Mouse (Mus musculus) forebrain, embryonic 14.5 days (tissue): ENCODE measurements around the gene Rbfox3. TPM values are rescaled to one million over a fixed set of nuclear protein-coding genes. Genes with fewer than 3 reads are reported as not detected.

Source experiments
- ATAC-seq: fragments of 200-750 bp; cut with Nextera tagmentation; 2 replicates; pipeline ENCODE4 v1.8.0; 2017; ENCODE audit warnings: mild to moderate bottlenecking, moderate library complexity
- DNase-seq: peaks from one replicate; pipeline ENCODE4 v3.0.0-alpha.2; 2015; ENCODE audit warnings: low spot score
- H3K27ac ChIP-seq: fragments of 300-500 bp; sonication (generic); 2 replicates; pipeline ENCODE4 v1.5.1; 2014; ENCODE audit warnings: low read depth, mild to moderate bottlenecking, control low read depth, low read length, moderate library complexity
- H3K27me3 ChIP-seq: fragments of 300-500 bp; sonication (generic); replicated peaks from 2 replicates; pipeline ENCODE4 v1.6.1; 2014; ENCODE audit warnings: low read length, control low read depth, mixed read lengths; ENCODE audit not compliant: control insufficient read depth, insufficient read depth
- H3K36me3 ChIP-seq: fragments of 300-500 bp; sonication (generic); 2 replicates; pipeline ENCODE4 v1.6.1; 2014; ENCODE audit warnings: low read length, control low read depth; ENCODE audit not compliant: control insufficient read depth, insufficient read depth
- H3K4me1 ChIP-seq: fragments of 300-500 bp; sonication (generic); 2 replicates; pipeline ENCODE4 v1.6.1; 2014; ENCODE audit warnings: antibody characterized with exemption, low read length, control low read depth; ENCODE audit not compliant: control insufficient read depth, insufficient read depth
- H3K4me2 ChIP-seq: fragments of 300-500 bp; sonication (generic); 2 replicates; pipeline ENCODE4 v1.6.1; 2014; ENCODE audit warnings: mild to moderate bottlenecking, control low read depth, low read length
- H3K4me3 ChIP-seq: fragments of 300-500 bp; sonication (generic); 2 replicates; pipeline ENCODE4 v1.5.1; 2014; ENCODE audit warnings: low read depth, low read length, control low read depth
- H3K9ac ChIP-seq: fragments of 300-500 bp; sonication (generic); 2 replicates; pipeline ENCODE4 v1.6.1; 2014; ENCODE audit warnings: mild to moderate bottlenecking, low read length, control low read depth, moderate library complexity
- H3K9me3 ChIP-seq: fragments of 300-500 bp; sonication (generic); replicated peaks from 2 replicates; pipeline ENCODE4 v1.6.1; 2016; ENCODE audit warnings: low read length, control low read depth, mixed read lengths; ENCODE audit not compliant: control insufficient read depth
- WGBS: fragments of 180-500 bp; shearing (Covaris S2); extraction: QIAGEN DNeasy Blood & Tissue Kit; methylation state at CpG from one replicate; pipeline ENCODE4 v1.1.7; 2014; 5-methylcytosine and 5-hydroxymethylcytosine counted together
- polyA plus RNA-seq: library from polyadenylated mRNA; unstranded; fragments of >200 nt; fragmentation: Nextera tagmentation; extraction: Ambion mirVana; gene quantifications from 2 replicates; pipeline ENCODE4 v1.2.1, GENCODE M21; 2014

The Rbfox3 gene
- polyA plus RNA-seq, 1 experiment from 2014 or later = 28.2 TPM

DNA sequence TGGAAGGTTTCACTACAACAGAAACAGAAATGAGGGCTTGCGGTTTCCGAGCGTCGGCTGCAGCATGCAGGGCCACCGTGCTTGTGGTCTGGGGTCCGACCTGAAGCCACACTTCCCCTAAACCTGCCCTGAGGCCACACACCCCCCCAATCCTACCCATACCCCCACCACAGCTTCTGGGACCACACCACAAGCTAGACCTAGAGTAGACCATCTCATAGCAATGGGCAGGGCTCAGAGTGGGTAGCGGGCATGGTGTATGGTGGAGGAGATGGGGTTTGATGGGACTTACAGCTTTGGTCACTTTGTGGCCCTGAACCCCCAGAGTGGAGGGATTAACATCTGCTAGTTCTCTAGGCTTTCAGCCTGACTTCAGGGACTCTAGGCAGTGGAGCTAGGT lies 420.2 kb downstream of the Rbfox3 start:
- Histone ChIP-seq H3K36me3 (peaks cover 5% of the 10 kb centered on the region; the same call in 1 of the 2 replicates), H3K27ac (no peak overlapping the region), H3K9me3 (no peaks in the 10 kb centered on the region), H3K4me2 (no peak overlapping the region), H3K4me1 (no peaks in the 10 kb centered on the region), H3K4me3 (no peak overlapping the region), H3K27me3 (no peaks in the 10 kb centered on the region), H3K9ac (no peak overlapping the region)
- 91% methylated on average over 7 of the region's 7 CpGs for WGBS
- DNase-seq (no peak), ATAC-seq (no peak)

DNA sequence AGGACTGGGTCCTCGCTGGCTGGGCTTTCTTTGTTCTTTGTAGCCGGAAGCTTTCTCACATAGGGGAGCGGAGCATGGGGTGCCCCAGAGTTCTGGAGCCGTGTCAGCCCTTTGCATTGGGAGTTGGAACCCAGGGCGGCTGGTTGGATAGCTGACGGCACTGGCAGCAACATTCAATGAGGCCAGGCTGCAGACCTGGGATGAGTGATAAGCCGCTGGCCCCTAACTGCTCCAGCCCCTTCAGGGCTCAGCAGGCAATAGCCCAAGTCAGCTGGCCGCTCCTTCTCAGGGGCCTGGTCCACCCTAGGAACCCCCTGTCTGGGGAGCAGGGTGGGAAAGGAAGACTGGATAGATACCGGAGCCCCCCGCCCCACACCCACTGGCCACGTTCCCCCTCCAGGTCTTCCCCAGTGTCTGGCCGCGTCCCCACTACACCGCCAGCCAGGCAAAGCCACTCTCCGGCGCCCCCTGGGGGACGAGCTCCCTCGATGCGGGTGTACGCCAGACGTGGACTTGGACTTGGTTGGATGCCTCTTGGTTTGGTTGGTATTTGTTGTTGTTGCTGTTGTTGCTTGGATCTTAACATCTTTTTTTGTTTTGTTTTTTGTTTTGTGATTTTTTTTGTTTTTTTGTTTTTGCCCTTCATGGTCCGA lies 420.7 kb downstream of the Rbfox3 start:
- H3K4me1 ChIP-seq = no peaks in the 10 kb centered on the region
- no peaks in the 10 kb centered on the region for H3K27me3 ChIP-seq
- H3K9ac ChIP-seq = 0 out of 2 replicates have a peak overlapping the region, but pooled peaks have one; percentile 13
- H3K27ac ChIP-seq = no peak overlapping the region
- WGBS = 22% methylated on average over 22 of the region's 22 CpGs
- peak; percentile 64 for ATAC-seq
- no peaks in the 10 kb centered on the region for H3K9me3 ChIP-seq
- H3K36me3 ChIP-seq = peaks cover 8% of the 10 kb centered on the region; the same call in 1 of the 2 replicates
- DNase-seq = peak; percentile 58
- H3K4me3 ChIP-seq = no peak overlapping the region
- 0 out of 2 replicates have a peak overlapping the region, but pooled peaks have one; percentile 14 for H3K4me2 ChIP-seq

DNA sequence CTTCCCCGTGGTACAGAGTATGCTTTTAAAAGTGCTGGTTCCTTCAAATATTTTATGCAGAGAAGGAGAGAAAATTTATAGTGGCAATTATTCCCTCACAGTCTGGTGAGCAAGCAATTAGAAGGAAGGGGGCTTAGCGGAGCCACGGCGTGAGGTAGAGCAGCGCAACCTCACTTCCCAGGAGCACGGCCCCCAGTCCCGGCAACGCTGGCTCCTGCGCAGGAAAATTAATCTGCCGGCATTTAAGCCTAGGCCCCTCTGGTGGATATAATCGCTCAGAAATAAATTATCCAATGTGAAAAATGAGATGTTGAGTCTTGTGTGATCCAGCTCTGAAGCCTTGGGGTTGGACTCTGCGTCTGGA lies 422.5 kb downstream of the Rbfox3 start:
- H3K4me1 ChIP-seq = no peaks in the 10 kb centered on the region
- DNase-seq = no peak
- peaks cover 10% of the 10 kb centered on the region; the same call in 1 of the 2 replicates for H3K36me3 ChIP-seq
- no peak overlapping the region for H3K4me2 ChIP-seq
- H3K9ac ChIP-seq = no peak overlapping the region
- no peaks in the 10 kb centered on the region for H3K9me3 ChIP-seq
- no peak overlapping the region for H3K27ac ChIP-seq
- 70% methylated on average over 12 of the region's 12 CpGs for WGBS
- no peaks in the 10 kb centered on the region for H3K27me3 ChIP-seq
- no peak for ATAC-seq
- H3K4me3 ChIP-seq = no peak overlapping the region

DNA sequence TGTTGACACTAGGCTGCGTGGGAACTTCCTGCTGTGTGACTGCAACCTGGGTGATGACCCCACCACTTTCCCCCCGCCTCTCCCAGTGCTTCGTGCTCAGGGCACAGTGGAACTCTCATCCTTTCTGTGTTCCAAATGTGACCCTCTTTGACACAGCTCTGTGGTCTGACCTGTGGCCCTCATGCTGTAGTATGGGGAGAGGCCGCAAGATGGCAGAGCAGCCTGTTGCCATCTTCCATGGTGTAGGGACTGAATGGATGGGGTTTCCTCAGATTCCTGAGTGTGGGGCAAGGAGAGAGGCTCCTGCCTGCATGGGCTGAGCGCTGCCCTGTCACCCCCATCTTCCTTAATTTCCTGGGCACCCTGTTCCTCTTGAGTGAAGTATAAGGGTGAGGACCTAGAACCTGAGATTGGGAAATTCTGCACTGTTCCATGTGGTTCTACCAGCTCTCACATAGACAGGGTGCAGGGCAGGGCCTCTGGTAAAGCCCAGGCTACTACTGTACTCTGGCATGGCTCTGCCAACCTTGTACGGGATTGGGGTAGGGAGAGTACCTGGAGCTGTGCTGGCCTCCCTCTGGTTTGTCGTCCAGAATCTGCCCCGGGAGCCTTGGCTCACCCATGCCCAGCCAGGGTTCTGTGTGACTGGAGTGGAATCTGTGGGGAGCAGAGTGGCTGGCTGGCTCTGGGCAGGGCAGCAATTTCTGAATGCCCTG lies 423.0 kb downstream of the Rbfox3 start:
- DNase-seq (no peak), ATAC-seq (no peak)
- H3K36me3 ChIP-seq = peaks cover 10% of the 10 kb centered on the region; the same call in 1 of the 2 replicates
- no peak overlapping the region for H3K4me2 ChIP-seq
- H3K9me3 ChIP-seq = no peaks in the 10 kb centered on the region
- H3K27ac ChIP-seq = no peak overlapping the region
- no peak overlapping the region for H3K4me3 ChIP-seq
- 69% methylated on average over 8 of the region's 8 CpGs for WGBS
- H3K9ac ChIP-seq = no peak overlapping the region
- H3K4me1 ChIP-seq = no peaks in the 10 kb centered on the region
- H3K27me3 ChIP-seq = no peaks in the 10 kb centered on the region

DNA sequence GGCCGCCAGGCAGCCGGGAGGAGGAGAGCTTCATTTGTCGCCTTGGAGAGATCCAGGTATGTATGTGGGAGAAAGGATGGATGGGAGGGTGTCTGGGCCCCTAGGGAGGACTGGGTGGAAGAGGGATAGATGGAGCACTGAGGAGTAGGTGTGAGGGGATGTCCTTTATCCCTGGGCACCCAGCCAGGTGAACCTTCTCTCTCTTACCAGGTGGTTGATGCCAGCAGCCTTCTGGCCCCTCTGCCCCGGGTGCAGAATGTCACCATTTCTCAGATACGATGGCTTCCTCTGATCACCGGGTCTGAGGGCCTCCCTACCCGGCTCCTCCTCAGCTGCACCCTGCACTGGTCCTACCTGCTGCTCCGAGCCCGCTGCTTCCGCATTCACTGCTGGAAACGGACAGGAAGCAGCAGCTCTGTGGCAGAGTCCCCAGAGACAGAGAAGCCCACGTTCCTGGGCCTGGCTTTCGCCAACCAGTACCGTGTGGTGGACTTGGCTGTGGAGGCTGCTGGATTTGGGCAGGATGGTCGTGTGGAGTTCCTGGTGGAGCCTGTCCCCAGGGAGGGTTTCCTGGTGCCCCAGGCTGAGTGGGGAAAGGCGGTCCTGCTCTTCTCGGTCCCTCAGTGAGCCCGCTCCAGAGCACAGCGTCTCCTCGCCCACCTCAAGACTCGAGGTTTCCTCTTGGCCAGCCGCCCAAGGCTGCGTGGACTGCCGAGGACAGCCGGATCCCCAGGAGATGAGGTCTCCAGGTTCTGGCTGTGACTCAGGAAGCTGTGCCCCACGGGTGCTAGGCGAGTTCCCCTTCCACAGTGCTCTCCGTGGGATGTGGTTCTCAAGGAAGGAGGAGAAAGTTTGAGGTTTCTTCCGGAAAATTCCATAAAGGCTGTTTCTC lies 424.3 kb downstream of the Rbfox3 start:
- H3K27ac ChIP-seq = no peak overlapping the region

DNA sequence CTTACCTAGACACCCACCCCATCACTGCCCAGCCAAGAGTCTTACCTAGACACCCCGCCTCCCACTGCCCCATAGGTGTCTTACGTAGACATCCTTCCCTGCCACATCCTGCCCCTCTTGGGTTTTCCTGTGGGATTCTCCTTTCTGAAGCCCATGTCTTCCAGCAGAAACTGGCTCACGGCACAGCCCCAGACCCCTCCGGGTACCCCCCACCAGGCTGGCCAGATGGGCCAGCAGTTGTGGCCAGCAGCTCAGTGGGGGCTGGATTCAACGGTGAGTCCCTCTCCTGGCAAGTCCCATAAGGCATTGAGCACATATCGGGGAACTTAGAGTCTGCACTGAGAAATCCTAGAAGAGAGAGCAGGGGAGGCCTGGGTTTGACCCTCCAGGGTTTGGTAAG lies 425.1 kb downstream of the Rbfox3 start:
- Histone ChIP-seq H3K4me3 (no peak overlapping the region), H3K4me2 (no peak overlapping the region), H3K27ac (no peak overlapping the region), H3K27me3 (no peaks in the 10 kb centered on the region), H3K9ac (no peak overlapping the region), H3K4me1 (no peaks in the 10 kb centered on the region), H3K36me3 (peaks cover 10% of the 10 kb centered on the region; the same call in 1 of the 2 replicates), H3K9me3 (no peaks in the 10 kb centered on the region)
- DNase-seq (no peak), ATAC-seq (no peak)
- WGBS = 93% methylated on average over 6 of the region's 6 CpGs

More for the DNA sequence above, 424.3 kb downstream of the Rbfox3 start:
- H3K9me3 ChIP-seq = no peaks in the 10 kb centered on the region
- DNase-seq (no peak), ATAC-seq (no peak)
- no peaks in the 10 kb centered on the region for H3K4me1 ChIP-seq
- H3K36me3 ChIP-seq = peaks cover 10% of the 10 kb centered on the region; the same call in 1 of the 2 replicates
- H3K4me2 ChIP-seq = no peak overlapping the region
- no peak overlapping the region for H3K9ac ChIP-seq
- H3K27me3 ChIP-seq = no peaks in the 10 kb centered on the region
- WGBS = 86% methylated on average over 29 of the region's 29 CpGs
- H3K4me3 ChIP-seq = no peak overlapping the region

DNA sequence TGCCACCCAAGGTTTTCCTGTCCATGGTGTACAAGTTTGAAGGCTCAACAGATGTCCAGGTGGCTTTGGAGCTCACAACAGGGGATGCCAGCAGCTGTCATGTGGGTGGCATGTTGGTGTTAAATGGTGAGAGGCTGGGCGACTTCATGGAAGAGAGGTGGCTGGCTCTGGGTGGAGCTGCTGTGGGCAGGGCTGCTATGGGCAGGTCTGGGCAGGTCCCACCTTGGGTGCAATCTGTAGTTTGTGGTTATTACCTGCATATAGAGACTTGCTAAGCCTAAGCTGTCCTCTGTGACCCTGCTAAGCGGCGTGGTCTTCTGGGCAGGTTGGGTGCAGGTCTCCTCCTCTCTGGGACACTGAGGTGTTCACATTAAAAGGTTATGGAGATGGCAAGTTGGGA lies 425.6 kb downstream of the Rbfox3 start:
- H3K4me3 ChIP-seq = no peak overlapping the region
- H3K4me2 ChIP-seq = no peak overlapping the region
- H3K9me3 ChIP-seq = no peaks in the 10 kb centered on the region
- DNase-seq (no peak), ATAC-seq (no peak)
- H3K9ac ChIP-seq = no peak overlapping the region
- no peaks in the 10 kb centered on the region for H3K4me1 ChIP-seq
- H3K27me3 ChIP-seq = no peaks in the 10 kb centered on the region
- peaks cover 10% of the 10 kb centered on the region; the same call in 1 of the 2 replicates for H3K36me3 ChIP-seq
- no peak overlapping the region for H3K27ac ChIP-seq
- WGBS = 92% methylated on average over 3 of the region's 3 CpGs

DNA sequence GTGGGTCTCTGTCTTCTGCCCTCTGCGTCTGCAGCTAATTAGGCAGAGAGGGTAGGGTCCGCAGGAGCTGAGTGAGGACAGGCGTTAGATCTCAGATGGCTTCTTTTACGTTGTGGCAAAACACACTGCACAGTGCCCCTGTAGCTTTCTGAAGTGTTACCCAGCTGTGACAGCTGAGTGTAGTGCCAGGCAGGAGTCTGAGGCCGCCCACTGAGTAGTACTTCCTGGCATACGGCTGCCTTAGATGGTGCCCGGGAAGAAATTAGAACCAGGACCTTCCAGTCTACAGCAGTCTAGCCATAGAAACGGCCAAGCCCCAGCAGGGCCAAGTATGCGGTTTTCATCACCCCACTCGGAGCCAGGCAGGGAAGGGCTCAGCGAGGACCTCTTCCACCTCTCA lies 426.1 kb downstream of the Rbfox3 start:
- Histone ChIP-seq H3K4me3 (no peak overlapping the region), H3K27ac (no peak overlapping the region), H3K9ac (no peak overlapping the region), H3K9me3 (no peaks in the 10 kb centered on the region), H3K27me3 (no peaks in the 10 kb centered on the region), H3K4me1 (no peaks in the 10 kb centered on the region), H3K36me3 (peaks cover 10% of the 10 kb centered on the region; the same call in 1 of the 2 replicates), H3K4me2 (no peak overlapping the region)
- no peak for DNase-seq
- WGBS = 73% methylated on average over 11 of the region's 11 CpGs
- no peak for ATAC-seq
